Mouse (Mus musculus): ENCODE measurements around the gene Cadm4. TPM values are rescaled to one million over a fixed set of nuclear protein-coding genes. Genes with fewer than 3 reads are reported as not detected.

Gene Cadm4
- polyA plus RNA-seq, 1 experiment from 2014 or later: 44.1 TPM

GRCm38 (mm10) chr7:24551985-24552759 is 70.3 kb downstream of the Cadm4 start:
- in situ Hi-C loops (cut with MboI; ENCODE audit: low pct_unique_long_range_greater_than_20kb): no loop called here
- H3K27me3 ChIP-seq: no peaks in the 10 kb centered on the region
- ATAC-seq (no peak), DNase-seq (ENCODE audit: low read depth, low spot score) (no peak)
- CTCF ChIA-PET: interaction anchor here (4.5 kb wide), 1 partner anchor 11 kb away, joined by 23 read pairs; no protein-coding TSS in a partner anchor
- no peak for TF ChIP-seq CTCF (IDR thresholded peaks at IDR 0.05)
- POLR2A ChIA-PET: no interaction called here

Other genes with a start within 250 kb of the Cadm4 start
- gene Zfp109, start 244.5 kb upstream of the Cadm4 start, polyA plus RNA-seq (2021): 4.2 TPM
- gene Zfp108, start 227.2 kb upstream of the Cadm4 start, polyA plus RNA-seq (2021): 4.6 TPM
- gene Zfp93, start 211.6 kb upstream of the Cadm4 start, polyA plus RNA-seq (2021): 12.5 TPM
- gene Zfp61, start 180.8 kb upstream of the Cadm4 start, polyA plus RNA-seq (2021): 14.0 TPM
- 8.8 TPM for gene Zfp94, start 165.4 kb upstream of the Cadm4 start, polyA plus RNA-seq (2021)
- gene Tescl, start 148.1 kb upstream of the Cadm4 start, polyA plus RNA-seq (2021): not detected
- not detected for gene Lypd5, start 132.8 kb upstream of the Cadm4 start, polyA plus RNA-seq (2021)
- gene Kcnn4, start 111.8 kb upstream of the Cadm4 start, polyA plus RNA-seq (2021): not detected
- 26.6 TPM for gene Smg9, start 82.4 kb upstream of the Cadm4 start, polyA plus RNA-seq (2021)
- not detected for gene Irgc1, start 29.7 kb upstream of the Cadm4 start, polyA plus RNA-seq (2021)
- 87.9 TPM for gene Plaur, start 19.5 kb upstream of the Cadm4 start, polyA plus RNA-seq (2021)
- 32.4 TPM for gene Zfp428, start 25.0 kb downstream of the Cadm4 start, polyA plus RNA-seq (2021)
- 0.21 TPM for gene AC161166.1, start 30.4 kb downstream of the Cadm4 start, polyA plus RNA-seq (2021)
- 28.8 TPM for gene Irgq, start 48.7 kb downstream of the Cadm4 start, polyA plus RNA-seq (2021)
- gene Pinlyp, start 64.1 kb downstream of the Cadm4 start, polyA plus RNA-seq (2021): 0.26 TPM
- gene Xrcc1, start 64.3 kb downstream of the Cadm4 start, polyA plus RNA-seq (2021): 60.3 TPM
- 74.5 TPM for gene Ethe1, start 105.5 kb downstream of the Cadm4 start, polyA plus RNA-seq (2021)
- gene Zfp575, start 105.6 kb downstream of the Cadm4 start, polyA plus RNA-seq (2021): not detected
- gene Phldb3, start 128.7 kb downstream of the Cadm4 start, polyA plus RNA-seq (2021): 2.7 TPM
- gene Lypd3, start 154.5 kb downstream of the Cadm4 start, polyA plus RNA-seq (2021): not detected
- gene Tex101, start 194.7 kb downstream of the Cadm4 start, polyA plus RNA-seq (2021): not detected
- gene BC049730, start 227.2 kb downstream of the Cadm4 start, polyA plus RNA-seq (2021): not detected
- gene Gm4763, start 244.9 kb downstream of the Cadm4 start, polyA plus RNA-seq (2021): not detected